Mouse (Mus musculus) ES-E14 (cell line): ENCODE results near the gene Zfp362.

Experiments
- CHD2 ChIP-seq: IDR thresholded peaks from 2 replicates; pipeline ENCODE4 v1.6.1; 2014; ENCODE audit warnings: mild to moderate bottlenecking, low read depth, low read length, inconsistent platforms
- HCFC1 ChIP-seq: IDR thresholded peaks from 2 replicates; pipeline ENCODE4 v1.6.1; 2012; ENCODE audit warnings: low read length, inconsistent platforms, borderline replicate concordance; ENCODE audit not compliant: insufficient read depth
- ZC3H11A ChIP-seq: IDR thresholded peaks from 2 replicates; pipeline ENCODE4 v1.6.1; 2012; ENCODE audit warnings: low read depth, mild to moderate bottlenecking, inconsistent platforms, low read length, borderline replicate concordance
- ZNF384 ChIP-seq: IDR thresholded peaks from 2 replicates; pipeline ENCODE4 v1.6.1; 2012; ENCODE audit warnings: low read depth, low read length, inconsistent platforms

DNA sequence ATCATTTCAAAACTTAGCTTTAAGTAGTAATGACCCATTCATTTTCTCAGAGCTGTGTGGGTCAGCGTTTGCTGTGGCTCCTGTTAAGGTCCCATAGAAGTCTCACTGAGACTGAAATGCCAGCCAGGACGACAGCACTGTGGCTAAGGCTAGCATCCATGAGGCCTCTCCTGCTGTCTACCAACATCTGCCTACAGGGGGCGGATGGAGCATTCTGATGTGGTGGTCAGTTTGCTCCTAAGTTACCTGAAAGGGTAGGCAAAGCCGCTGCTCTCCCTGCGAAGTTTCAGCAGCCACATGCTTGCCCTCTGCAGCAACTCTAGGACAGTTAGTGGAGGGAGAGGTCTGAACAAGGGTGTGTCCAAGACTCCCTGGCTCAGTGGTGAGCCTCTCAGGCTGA lies 54.8 kb downstream of the Zfp362 start:
- TF ChIP-seq ZNF384 (no peak), HCFC1 (no peak), CHD2 (no peak), ZC3H11A (no peak)
